Mouse (Mus musculus) layer of hippocampus, adult 18-20 months (tissue): ENCODE data around the gene Tex35. TPM values are rescaled to one million over a fixed set of nuclear protein-coding genes. Genes with fewer than 3 reads are reported as not detected.

Experiments used
- DNase-seq, 2 experiments: peaks; one replicate each; pipeline ENCODE4 v3.0.0; 2022; ENCODE audit warnings: low spot score in 2 of 2
- total RNA-seq, 2 experiments: library from RNA; stranded (reverse); gene quantifications; 2 replicates each; pipeline ENCODE4 v1.2.3; 2021

Tex35 gene
- total RNA-seq, 2 experiments from 2014 or later = not detected

DNA sequence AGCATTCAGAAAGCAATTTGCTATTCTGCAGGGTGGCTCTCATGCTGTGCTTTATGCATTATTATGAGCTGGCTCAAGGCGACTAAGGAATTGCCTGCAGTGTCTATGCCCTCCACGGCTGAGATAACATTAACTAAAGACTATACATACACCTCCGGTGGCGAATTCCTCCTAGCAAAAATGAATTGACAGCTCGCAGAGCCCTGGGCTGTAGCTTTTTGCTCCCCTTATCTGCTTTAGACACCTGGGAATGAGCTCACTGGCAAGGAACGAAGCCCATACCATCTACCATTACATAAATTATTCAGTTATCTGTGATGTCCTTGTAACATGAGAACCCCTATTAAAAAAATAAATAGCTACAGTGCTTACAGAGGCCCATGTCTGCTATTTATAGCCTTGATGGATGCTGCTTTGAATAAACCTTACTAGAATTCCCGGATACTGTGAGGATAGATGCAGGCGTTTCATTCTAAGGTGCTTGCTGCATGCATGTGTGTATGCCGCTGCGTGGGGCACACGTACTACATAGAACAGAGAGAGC lies 53.1 kb downstream of the Tex35 start:
- DNase-seq = no peak

DNA sequence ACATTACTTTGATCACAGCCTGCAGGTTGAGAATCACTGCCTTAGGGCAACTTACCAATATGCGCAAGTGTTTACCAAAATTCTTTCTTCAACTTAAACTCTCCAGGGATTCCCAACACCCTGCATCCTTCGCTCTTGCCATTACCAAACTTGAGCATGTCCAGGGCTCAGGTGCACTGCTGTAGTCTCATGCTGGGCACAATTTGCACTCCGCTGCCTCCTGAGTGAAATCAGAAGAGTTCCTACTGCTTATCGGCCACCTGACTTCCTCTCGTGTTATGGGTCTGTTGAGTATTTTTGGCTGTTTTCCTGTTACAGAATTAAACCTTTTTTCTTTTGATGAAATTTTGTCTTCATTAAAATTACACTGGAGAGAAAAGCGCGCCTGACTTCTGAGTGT lies 53.8 kb downstream of the Tex35 start:
- DNase-seq = no peak

- DNase-seq = no peak
Observed at GRCm38 (mm10) chr1:157049886-157050285, 58.6 kb downstream of the Tex35 start.

Other genes with a start within 250 kb of the Tex35 start
- gene Ralgps2, start 169.1 kb downstream of the Tex35 start, total RNA-seq = 10 to 100 TPM; 64.3 to 72.6 TPM